Mouse (Mus musculus): ENCODE data around the gene Plpp4. TPM values are rescaled to one million over a fixed set of nuclear protein-coding genes. Genes with fewer than 3 reads are reported as not detected.

Plpp4 gene
- total and polyA plus RNA-seq, 3 experiments, result not detected

DNA sequence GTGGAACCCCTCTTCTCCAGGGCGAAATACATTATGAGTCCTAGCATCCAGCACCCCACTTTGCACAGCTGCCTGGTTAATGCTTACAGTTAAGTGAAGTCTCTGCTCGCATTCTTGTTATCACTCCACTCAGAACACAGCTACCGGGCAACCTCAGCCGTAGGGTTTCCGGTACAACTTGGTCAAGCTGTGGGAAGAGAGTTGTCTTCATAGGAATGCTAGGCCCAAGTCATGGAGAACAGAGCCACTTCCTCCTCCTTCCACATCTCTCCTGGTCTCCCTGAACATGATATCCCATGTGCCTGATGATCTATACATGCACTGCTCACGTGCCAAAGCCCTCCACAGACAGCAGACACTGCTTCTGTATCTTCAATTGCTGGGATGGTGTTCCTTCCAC, 1.4 kb upstream of the Plpp4 start:
- TF ChIP-seq KAT2A (IDR thresholded peaks at IDR 0.05; ENCODE audit: insufficient replicate concordance, low read length) (no peak), JUND (conservative IDR thresholded peaks at IDR 0.05; ENCODE audit: low read depth, low read length) (no peak), POLR2AphosphoS2 (IDR thresholded peaks at IDR 0.05; ENCODE audit: low read depth, low read length) (no peak), CHD2 (IDR thresholded peaks at IDR 0.05; ENCODE audit: low read length) (no peak), ZMIZ1 (IDR thresholded peaks at IDR 0.05; ENCODE audit: low read depth, low read length) (no peak), HCFC1 (IDR thresholded peaks at IDR 0.05; ENCODE audit: low read depth, low read length) (no peak), BHLHE40 (IDR thresholded peaks at IDR 0.05; ENCODE audit: low read depth, low read length) (no peak), ELF1 (IDR thresholded peaks at IDR 0.05; ENCODE audit: low read depth, low read length) (no peak), RCOR1 (conservative IDR thresholded peaks at IDR 0.05; ENCODE audit: low read depth, low read length) (no peak), USF1 (IDR thresholded peaks at IDR 0.05; ENCODE audit: low read depth, low read length) (no peak), EP300 (IDR thresholded peaks at IDR 0.05; ENCODE audit: low read length) (no peak), CHD1 (IDR thresholded peaks at IDR 0.05; ENCODE audit: low read depth, low read length) (no peak), NELFE (IDR thresholded peaks at IDR 0.05; ENCODE audit: low read depth, low read length) (no peak), MAX (IDR thresholded peaks at IDR 0.05; ENCODE audit: low read length) (no peak), MAFK (IDR thresholded peaks at IDR 0.05; ENCODE audit: insufficient replicate concordance, low read length) (no peak), MYC (IDR thresholded peaks at IDR 0.05; ENCODE audit: low read depth, low read length) (no peak), NRF1 (IDR thresholded peaks at IDR 0.05; ENCODE audit: low read depth, low read length) (no peak)
- no peaks in the 10 kb centered on the region for H3K79me2 ChIP-seq (replicated peaks; ENCODE audit: control insufficient read depth, extremely low read depth, insufficient read depth, poor library complexity, severe bottlenecking)
- no peak overlapping the region for H3K9ac ChIP-seq (ENCODE audit: insufficient read depth, low read depth)
- dilution Hi-C loops (cut with MboI; ENCODE audit: extremely low pct_ligation_motif_present, extremely low pct_unique_long_range_greater_than_20kb, low sequenced_read_pairs), result no loop called here
- no peak overlapping the region for H3K27ac ChIP-seq (ENCODE audit: insufficient read depth, low read depth)
- H3K4me3 ChIP-seq (replicated peaks in 1 of 3; ENCODE audit: low read depth in 2 of 3, low read length in 2 of 3, poor library complexity in 1 of 3), result no peak overlapping the region
- H3K4me1 ChIP-seq (ENCODE audit: control insufficient read depth in 1 of 2, insufficient read depth in 2 of 2), result no peaks in the 10 kb centered on the region
- no peak for DNase-seq (ENCODE audit: extremely low read depth)
- no peaks in the 10 kb centered on the region for H3K9me3 ChIP-seq (replicated peaks; ENCODE audit: low read length)
- H3K36me3 ChIP-seq (replicated peaks in 1 of 2; ENCODE audit: control insufficient read depth in 1 of 2, insufficient read depth in 1 of 2, low read length in 1 of 2), result no peaks in the 10 kb centered on the region
- H3K27me3 ChIP-seq (replicated peaks), result peaks cover 83% of the 10 kb centered on the region
- in situ Hi-C loops (cut with MboI; ENCODE audit: low pct_ligation_motif_present, low pct_unique_long_range_greater_than_20kb, low sequenced_read_pairs), result no loop called here
- H3K4me2 ChIP-seq (ENCODE audit: insufficient read depth, low read depth, poor library complexity, severe bottlenecking), result no peak overlapping the region

DNA sequence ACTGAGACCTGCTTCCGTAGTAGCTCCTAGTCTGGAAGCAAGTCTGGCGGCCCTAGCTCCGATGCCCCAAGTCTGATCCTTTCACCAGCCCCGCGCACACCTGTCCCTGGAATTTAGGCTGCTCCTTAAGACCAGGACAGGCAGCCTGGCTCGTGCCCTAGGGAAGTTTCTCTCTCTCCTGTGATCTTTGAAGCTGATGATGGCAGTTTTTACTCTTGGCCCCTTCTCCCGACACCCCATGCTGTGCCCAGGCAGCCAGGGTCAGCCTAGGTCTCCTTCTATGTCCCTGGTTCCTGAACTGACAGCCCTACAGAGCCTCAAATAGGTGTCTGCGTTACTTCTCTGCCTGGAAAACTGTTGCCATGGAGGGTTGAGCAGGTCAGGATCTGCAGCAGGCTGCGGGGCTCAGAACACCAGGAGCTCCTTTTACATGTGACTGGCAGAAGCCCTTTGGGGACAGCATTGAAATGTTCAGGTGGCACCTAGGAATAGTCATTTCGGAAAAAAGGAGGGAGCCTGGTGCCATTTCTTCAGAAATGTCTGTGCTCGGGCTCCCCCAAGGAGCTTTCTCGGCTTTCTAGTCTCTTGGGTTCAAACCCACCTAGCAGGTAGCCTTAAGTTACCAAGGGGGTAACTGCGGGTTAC, 665 bp downstream of the Plpp4 start:
- no peak overlapping the region for H3K9ac ChIP-seq (ENCODE audit: insufficient read depth, low read depth)

More for the DNA sequence above, 665 bp downstream of the Plpp4 start:
- Histone ChIP-seq H3K9me3 (replicated peaks; ENCODE audit: low read length) (no peaks in the 10 kb centered on the region), H3K79me2 (replicated peaks; ENCODE audit: control insufficient read depth, extremely low read depth, insufficient read depth, poor library complexity, severe bottlenecking) (no peaks in the 10 kb centered on the region), H3K27ac (ENCODE audit: insufficient read depth, low read depth) (no peak overlapping the region), H3K4me1 (ENCODE audit: control insufficient read depth in 1 of 2, insufficient read depth in 2 of 2) (no peaks in the 10 kb centered on the region), H3K36me3 (replicated peaks in 1 of 2; ENCODE audit: control insufficient read depth in 1 of 2, insufficient read depth in 1 of 2, low read length in 1 of 2) (no peaks in the 10 kb centered on the region), H3K4me2 (ENCODE audit: insufficient read depth, low read depth, poor library complexity, severe bottlenecking) (no peak overlapping the region), H3K27me3 (replicated peaks) (peaks cover 84% of the 10 kb centered on the region), H3K4me3 (replicated peaks in 1 of 3; ENCODE audit: low read depth in 2 of 3, low read length in 2 of 3, poor library complexity in 1 of 3) (no peak overlapping the region)
- in situ Hi-C loops (cut with MboI; ENCODE audit: low pct_ligation_motif_present, low pct_unique_long_range_greater_than_20kb, low sequenced_read_pairs) (no loop called here), dilution Hi-C loops (cut with MboI; ENCODE audit: extremely low pct_ligation_motif_present, extremely low pct_unique_long_range_greater_than_20kb, low sequenced_read_pairs) (no loop called here)
- TF ChIP-seq MYC (IDR thresholded peaks at IDR 0.05; ENCODE audit: low read depth, low read length) (no peak), UBTF (IDR thresholded peaks at IDR 0.05; ENCODE audit: low read depth, low read length) (no peak), PAX5 (IDR thresholded peaks at IDR 0.05; ENCODE audit: low read length) (no peak), ZC3H11A (IDR thresholded peaks at IDR 0.05; ENCODE audit: low read depth, low read length) (no peak), HCFC1 (IDR thresholded peaks at IDR 0.05; ENCODE audit: low read depth, low read length) (no peak), E2F4 (IDR thresholded peaks at IDR 0.05; ENCODE audit: insufficient replicate concordance, low read depth, low read length) (no peak), TCF12 (IDR thresholded peaks at IDR 0.05; ENCODE audit: low read depth, low read length) (no peak), POLR2A (IDR thresholded peaks at IDR 0.05; ENCODE audit: low read depth, low read length) (no peak), JUND (conservative IDR thresholded peaks at IDR 0.05; ENCODE audit: low read depth, low read length) (no peak), RCOR1 (conservative IDR thresholded peaks at IDR 0.05; ENCODE audit: low read depth, low read length) (no peak)
- no peak for DNase-seq (ENCODE audit: extremely low read depth)
